Mouse (Mus musculus): ENCODE measurements around the gene Smim1.

Smim1 gene

DNA sequence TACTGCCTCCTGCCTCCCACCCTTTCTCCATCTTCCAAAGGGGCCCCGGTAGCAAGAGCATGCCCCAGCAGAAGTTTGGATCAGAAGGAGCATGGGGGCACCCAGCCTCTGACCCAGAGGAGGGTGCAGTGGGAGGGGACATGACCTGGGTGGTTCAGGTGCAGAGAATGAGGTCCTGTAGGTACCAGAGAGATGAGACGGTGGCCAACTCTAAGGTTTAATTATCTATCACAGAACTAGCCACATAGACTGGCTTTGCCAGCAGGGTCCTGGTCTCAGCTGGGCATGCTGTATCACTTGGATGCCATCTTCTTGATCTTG is 371 bp upstream of the Smim1 start:
- ChIA-PET POLR2A (interaction anchor here in 2 of 4 experiments (1.0 to 2.5 kb wide), 4 partner anchors 13 to 79 kb away, joined by 3 to 11 read pairs (median 7); partner anchors contain the start of gene Lrrc47 (in 1 of the 2)), CTCF (interaction anchor here (0.5 to 4.0 kb wide), 44 partner anchors 9 to 812 kb away, joined by 3 to 30 read pairs (median 4); partner anchors contain the start of genes Lrrc47 (in 2 of the 4), Arhgef16 (in 1 of the 4) and Tprgl (in 1 of the 4))

DNA sequence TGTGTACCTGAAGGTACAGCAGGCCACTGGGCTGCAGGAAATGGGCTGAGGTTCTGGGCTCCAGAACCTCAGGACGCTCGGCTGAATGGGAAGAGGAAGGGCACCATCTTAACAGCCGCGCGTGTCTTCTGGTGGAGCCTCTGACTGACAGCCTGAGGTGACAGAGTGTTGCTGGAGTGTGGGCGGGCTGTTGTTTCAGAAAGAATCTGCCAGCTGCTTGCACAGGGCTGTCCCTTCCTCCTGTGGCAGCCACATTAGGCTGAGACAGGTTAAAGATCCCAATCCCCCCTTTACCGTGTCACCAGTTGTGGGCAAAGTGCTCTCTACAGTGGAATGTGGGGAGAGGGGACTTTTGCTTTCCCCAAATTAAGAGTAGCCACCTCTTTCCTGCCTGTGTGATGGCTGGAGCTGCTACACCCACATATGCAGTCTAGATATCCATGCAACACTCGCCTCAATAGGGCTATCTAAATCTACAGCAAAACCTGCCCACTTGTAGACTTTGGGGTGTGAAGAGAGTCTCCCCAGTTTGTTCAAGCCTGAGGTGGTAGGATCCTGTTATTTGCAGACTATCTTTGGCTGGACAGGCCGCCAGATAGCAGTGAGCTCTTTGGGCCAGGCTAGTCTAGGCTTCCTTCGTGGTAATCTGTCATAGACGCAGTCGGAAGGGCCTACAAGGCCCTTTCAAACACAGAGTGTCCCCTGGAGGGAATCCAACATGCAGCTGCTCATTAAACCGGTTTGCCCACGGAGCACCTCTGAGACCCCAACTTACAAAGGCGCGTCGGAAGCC is 1.1 kb downstream of the Smim1 start:
- POLR2A ChIA-PET, result interaction anchor here in 3 of 4 experiments (0.5 to 2.5 kb wide), 9 partner anchors 10 to 403 kb away, joined by 3 to 11 read pairs (median 5); partner anchors contain the start of genes Lrrc47 (in 2 of the 3) and A430005L14Rik (in 1 of the 3)
- CTCF ChIA-PET, result interaction anchor here in 3 of 4 experiments (0.5 to 4.0 kb wide), 19 partner anchors 8 to 1605 kb away, joined by 3 to 30 read pairs (median 4); partner anchors contain the start of gene Arhgef16 (in 1 of the 3)

DNA sequence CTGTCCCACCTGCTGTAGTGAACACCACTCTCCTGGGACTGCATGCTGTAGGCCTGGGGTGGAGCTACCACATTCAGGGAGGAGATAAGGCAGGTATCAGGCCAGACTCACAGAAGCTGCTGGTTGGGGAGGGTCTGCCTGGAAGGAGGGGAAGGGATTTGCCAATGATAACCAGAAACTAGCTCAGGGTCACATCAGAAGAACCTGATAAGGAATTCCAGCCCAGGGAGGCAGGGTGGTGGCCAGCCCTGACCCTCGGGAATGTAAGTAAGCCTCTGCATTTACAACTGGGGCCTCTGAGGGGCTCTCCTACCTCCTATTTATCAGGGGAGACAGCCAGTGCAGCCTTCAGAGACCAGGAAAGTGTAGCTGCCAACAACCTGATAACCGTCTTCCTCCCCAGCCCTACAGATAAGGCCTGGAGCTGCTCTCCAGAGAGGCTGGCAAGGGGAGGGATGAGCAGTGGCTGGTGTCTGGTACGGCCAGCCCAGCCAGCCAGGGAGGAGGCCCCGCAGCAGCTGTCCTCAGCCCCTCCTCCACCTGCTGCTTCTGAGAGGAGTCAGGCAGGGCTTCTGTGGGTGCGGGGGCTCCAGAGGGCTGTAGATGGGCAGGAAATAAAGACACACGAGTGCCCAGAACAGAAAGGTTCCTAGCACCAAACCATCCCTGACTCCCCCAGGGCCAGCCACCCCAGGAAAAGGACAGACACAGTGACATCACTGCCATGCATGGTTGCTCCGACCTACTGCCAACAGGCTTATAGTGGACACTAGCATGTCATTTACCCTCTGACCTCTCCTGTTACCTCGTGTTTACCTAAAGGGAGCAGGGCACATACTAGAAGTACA is 2.1 kb downstream of the Smim1 start:
- CTCF ChIA-PET, result interaction anchor here in 1 of 4 experiments (2.4 kb wide), 1 partner anchor 277 kb away, joined by 8 read pairs; the partner anchor contains the start of gene Arhgef16
- POLR2A ChIA-PET, result interaction anchor here in 3 of 4 experiments (0.8 to 2.3 kb wide), 6 partner anchors 9 to 67 kb away, joined by 3 to 11 read pairs (median 5); partner anchors contain the start of genes A430005L14Rik (in 2 of the 3) and Lrrc47 (in 1 of the 3)

DNA sequence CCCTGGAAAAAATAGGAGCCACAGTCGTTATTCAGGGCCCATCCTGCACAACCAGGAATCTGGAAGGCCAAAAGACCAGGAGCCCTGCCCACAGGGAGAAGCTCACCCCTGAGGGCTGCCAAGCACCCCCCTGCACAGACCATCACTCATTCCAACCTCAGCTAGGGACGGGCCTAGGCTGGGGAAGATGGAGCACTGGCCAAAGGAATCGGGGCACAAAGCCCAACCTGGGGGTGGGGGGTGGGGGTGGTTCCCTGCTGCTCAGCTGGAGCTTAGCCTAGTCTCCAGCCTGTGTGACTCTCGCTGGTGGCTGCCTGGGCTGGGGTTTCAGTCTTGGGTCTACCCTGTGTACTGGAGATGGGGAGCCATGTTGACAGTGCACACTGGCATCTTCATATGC is 3.2 kb downstream of the Smim1 start:
- CTCF ChIA-PET, result interaction anchor here in 2 of 4 experiments (0.5 to 1.0 kb wide), 4 partner anchors 14 to 388 kb away, joined by 3 to 7 read pairs (median 4); no protein-coding TSS in a partner anchor
- POLR2A ChIA-PET, result interaction anchor here in 3 of 4 experiments (0.7 to 2.3 kb wide), 4 partner anchors 11 to 189 kb away, joined by 3 to 10 read pairs (median 3); partner anchors contain the start of gene Lrrc47 (in 1 of the 3)

DNA sequence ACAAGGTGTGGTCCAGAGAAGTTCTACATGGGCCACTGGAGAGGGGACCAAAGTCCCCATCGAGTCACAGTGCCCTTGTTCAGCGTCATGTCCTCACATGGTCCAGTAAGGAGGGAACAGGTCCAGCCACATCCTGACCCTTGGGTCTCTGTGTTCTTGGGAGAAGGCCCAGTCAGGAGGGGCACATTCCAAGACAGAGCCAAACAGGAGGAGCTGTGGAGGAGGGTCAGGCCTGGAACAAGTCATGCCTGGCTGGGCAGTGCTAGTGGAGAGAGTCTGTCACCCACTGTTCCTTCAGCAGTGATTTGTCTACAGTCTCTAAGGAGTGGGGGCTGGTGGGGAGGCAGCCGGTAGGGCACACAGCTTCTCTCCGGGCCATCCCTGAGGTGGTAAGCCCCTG is 3.6 kb downstream of the Smim1 start:
- CTCF ChIA-PET, result interaction anchor here in 3 of 4 experiments (0.5 to 1.0 kb wide), 4 partner anchors 15 to 387 kb away, joined by 3 to 7 read pairs (median 4); no protein-coding TSS in a partner anchor
- POLR2A ChIA-PET, result interaction anchor here in 3 of 4 experiments (0.7 to 3.0 kb wide), 6 partner anchors 10 to 189 kb away, joined by 3 to 12 read pairs (median 4); partner anchors contain the start of gene Lrrc47 (in 2 of the 3)

DNA sequence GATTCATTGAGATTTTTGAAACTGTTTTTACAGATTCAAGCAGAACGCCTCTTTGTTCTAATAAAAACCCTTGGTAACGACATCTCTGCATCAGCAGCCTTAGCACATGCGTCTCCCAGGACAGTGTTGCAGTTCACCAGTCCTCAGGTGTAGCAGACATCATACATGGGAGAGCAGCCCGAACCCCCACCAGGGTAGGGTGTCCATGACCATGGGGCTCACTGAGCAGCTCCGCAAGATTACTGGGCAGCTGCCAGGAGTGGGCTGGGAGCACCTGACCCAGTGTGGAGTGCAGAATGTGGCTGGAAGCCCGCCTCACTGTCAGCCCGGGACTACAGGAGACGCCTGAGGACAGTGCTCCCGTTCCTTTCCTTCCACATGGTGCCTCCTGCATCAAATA is 4.6 kb downstream of the Smim1 start:
- CTCF ChIA-PET, result interaction anchor here in 3 of 4 experiments (0.6 to 1.6 kb wide), 5 partner anchors 9 to 1376 kb away, joined by 3 to 8 read pairs (median 4); partner anchors contain the start of genes Lrrc47 (in 1 of the 3) and Tprgl (in 1 of the 3)
- POLR2A ChIA-PET, result interaction anchor here in 3 of 4 experiments (0.6 to 3.0 kb wide), 6 partner anchors 10 to 537 kb away, joined by 3 to 12 read pairs (median 4); partner anchors contain the start of gene Lrrc47 (in 2 of the 3)

DNA sequence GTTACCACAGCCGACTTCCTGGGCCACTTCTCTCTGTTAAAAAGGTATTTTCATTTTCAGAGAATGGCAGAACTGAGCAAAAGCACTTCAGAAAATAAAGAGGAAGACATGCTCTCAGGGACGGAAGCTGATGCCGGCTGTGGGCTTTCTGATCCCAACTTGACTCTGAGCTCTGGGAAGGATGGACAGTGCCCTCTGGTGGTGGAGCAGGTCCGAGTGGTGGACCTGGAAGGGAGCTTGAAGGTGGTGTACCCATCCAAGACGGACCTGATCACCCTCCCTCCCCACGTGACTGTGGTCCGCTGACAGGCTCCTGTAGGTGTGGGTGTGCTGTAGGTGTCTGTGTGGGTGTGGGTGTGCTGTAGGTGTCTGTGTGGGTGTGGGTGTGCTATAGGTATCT is 6.5 kb downstream of the Smim1 start:
- ChIA-PET POLR2A (interaction anchor here (0.7 to 3.0 kb wide), 6 partner anchors 8 to 1360 kb away, joined by 3 to 12 read pairs (median 3); partner anchors contain the start of gene Lrrc47 (in 2 of the 4)), CTCF (interaction anchor here (0.5 to 1.4 kb wide), 31 partner anchors 8 to 1319 kb away, joined by 3 to 8 read pairs (median 3); partner anchors contain the start of gene Lrrc47 (in 1 of the 4))

DNA sequence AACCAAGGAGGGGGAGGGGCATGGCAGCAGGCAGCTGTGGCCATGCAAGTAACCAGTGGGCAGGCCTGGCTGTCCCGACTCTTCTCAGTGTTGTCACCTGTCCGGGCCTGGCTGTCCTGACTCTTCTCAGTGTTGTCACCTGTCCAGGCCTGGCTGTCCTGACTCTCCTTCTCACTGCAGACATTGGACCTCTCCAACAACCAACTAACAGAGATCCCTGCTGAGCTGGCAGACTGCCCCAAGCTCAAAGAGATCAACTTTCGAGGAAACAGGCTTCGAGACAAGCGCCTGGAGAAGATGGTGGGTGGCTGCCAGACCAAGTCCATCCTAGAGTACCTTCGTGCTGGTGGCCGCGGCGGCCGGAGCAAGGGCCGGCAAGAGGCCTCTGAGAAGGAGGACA is 10.6 kb downstream of the Smim1 start:
- POLR2A ChIA-PET, result interaction anchor here in 3 of 4 experiments (0.6 to 1.7 kb wide), 7 partner anchors 9 to 355 kb away, joined by 3 to 7 read pairs (median 4); partner anchors contain the start of genes Smim1 (in 1 of the 3) and Tprgl (in 1 of the 3)
- CTCF ChIA-PET, result no interaction called here

DNA sequence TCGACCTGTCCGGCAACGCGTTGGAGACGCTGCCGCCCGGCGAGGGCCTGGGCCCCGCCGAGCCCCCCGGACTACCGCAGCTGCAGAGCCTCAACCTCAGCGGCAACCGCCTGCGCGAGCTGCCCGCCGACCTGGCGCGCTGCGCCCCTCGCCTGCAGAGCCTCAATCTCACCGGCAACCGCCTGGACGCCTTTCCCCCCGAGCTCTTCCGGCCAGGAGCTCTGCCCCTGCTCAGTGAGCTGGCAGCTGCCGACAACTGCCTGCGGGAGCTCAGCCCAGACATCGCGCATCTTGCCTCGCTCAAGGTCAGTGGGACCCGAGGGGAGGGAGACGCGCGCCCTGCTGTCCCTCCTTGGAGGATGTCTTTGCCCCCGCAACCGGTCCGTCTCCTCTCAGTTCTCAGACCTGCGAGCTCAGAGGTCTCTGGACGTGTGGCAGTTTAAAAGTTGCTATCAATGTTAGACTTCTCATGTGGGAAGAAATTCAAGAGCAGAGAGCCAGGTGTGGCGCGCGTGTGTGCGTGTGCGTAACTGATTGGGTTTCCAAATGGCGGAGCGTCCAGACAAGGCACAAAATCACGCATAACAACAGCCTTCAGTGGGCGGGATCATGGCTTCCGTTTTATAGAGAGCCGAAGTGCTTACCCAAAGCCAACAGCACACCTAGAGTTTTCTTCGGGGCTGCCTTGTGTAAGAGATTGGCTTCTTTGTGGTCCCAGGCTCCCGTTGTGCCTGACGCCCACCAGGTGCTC is 13.7 kb downstream of the Smim1 start:
- ChIA-PET POLR2A (interaction anchor here in 3 of 4 experiments (0.6 to 3.5 kb wide), 19 partner anchors 8 to 289 kb away, joined by 3 to 14 read pairs (median 4); partner anchors contain the start of genes A430005L14Rik (in 2 of the 3), Cep104 (in 2 of the 3), Dffb (in 2 of the 3) and Smim1 (in 2 of the 3)), CTCF (interaction anchor here in 3 of 4 experiments (0.7 to 1.9 kb wide), 8 partner anchors 7 to 776 kb away, joined by 3 to 8 read pairs (median 4); partner anchors contain the start of gene Smim1 (in 1 of the 3))

DNA sequence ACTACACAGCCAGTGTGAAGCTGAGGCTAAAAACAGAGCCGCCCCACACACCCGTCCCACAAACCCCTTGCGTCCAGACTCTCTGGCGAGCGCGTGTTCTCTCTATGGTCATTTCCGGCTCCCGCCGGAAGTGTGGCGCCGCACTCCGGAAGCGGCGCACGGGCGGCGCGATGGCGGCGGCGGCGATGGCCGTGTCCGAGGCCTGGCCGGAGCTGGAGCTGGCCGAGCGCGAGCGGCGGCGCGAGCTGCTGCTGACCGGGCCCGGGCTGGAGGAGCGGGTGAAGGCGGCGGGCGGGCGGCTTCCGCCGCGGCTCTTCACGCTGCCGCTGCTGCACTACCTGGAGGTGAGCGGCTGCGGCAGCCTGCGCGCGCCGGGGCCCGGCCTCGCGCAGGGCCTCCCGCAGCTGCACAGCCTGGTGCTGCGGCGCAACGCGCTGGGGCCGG is 14.4 kb downstream of the Smim1 start, which contains the start of gene Lrrc47:
Gene Lrrc47 (plus strand): TSS at position 86 of the 444 bp plus-strand sequence.
- ChIA-PET POLR2A (interaction anchor here (0.6 to 3.5 kb wide), 27 partner anchors 8 to 413 kb away, joined by 3 to 14 read pairs (median 4); partner anchors contain the start of genes Cep104 (in 3 of the 4), Dffb (in 3 of the 4), A430005L14Rik (in 2 of the 4) and Smim1 (in 2 of the 4)), CTCF (interaction anchor here in 3 of 4 experiments (0.8 to 1.9 kb wide), 10 partner anchors 8 to 317 kb away, joined by 3 to 8 read pairs (median 4); partner anchors contain the start of gene Smim1 (in 2 of the 3))

DNA sequence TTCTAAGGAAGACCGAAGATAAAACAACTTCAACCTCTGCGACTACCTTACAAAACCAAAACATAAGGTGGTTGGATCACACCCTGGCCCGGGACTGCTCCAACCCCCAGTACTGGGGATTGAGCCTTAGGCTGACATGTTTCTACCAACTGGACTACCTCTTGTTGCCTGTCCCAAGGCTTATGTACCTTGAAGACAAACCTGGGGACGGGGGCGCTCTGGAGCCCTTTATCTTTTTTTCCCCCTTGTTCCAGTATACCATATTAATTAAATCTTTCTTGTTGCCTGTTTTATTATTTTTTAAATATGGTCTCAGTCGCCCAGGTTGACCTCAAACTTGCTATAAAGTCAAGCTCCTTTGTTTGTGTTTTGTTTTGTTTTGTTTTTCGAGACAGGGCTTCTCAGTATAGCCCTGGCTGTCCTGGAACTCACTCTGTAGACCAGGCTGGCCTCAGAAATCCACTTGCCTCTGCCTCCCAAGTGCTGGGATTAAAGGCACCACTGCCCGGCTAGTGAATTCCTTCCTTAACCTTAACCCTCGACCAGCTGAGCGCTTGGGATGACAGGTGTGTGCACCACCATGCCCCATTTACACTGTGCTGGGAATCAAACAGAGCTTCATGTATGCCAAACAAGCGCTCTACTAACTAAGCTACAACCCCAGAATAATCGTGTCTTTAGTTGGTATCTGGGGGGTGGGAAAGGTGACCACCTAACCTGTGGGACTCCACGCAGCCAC is 15.0 kb downstream of the Smim1 start:
- ChIA-PET POLR2A (interaction anchor here (0.6 to 3.5 kb wide), 26 partner anchors 9 to 412 kb away, joined by 3 to 14 read pairs (median 4); partner anchors contain the start of genes Cep104 (in 3 of the 4), Dffb (in 3 of the 4), A430005L14Rik (in 2 of the 4) and Smim1 (in 2 of the 4)), CTCF (interaction anchor here in 3 of 4 experiments (0.8 to 1.9 kb wide), 11 partner anchors 8 to 318 kb away, joined by 3 to 8 read pairs (median 4); partner anchors contain the start of gene Smim1 (in 2 of the 3))

DNA sequence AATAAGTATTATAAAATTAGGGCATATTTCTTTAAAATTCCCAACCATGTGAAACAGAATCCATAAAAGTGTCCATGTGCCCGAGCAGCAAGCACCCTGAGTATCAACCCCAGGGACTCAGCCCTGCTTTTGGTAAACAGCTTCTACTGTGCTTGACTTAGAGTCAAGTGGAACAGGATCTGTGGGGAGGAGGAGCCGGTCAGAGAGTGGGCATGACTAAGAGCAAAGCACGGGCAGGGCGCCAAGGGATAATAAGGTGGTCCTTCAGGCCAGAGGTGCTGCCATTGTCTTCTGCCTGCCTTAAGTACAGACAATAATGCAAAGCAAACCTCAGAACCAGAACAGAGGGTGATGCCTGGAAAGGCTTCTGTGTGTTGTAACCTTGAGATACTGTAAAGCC is 18.3 kb downstream of the Smim1 start:
- POLR2A ChIA-PET, result no interaction called here
- CTCF ChIA-PET, result no interaction called here

DNA sequence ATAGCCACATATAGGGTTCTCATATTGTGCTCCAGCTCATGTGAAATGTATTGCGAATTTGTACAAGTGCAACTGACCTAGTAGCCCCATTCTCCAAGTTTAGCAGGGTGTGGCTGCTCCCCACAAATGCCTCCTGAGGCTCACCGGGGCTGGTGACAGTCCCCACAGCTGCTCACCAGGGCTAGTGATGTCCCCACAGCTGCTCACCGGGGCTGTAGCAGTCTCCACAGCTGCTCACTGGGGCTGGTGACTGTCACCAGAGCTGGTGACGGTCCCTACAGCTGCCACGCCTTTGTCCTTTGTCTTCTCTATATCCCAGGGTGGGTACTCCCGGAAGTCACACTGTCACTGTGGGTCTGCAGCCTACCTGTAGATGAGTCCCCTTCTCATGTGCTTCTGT is 19.8 kb downstream of the Smim1 start:
- POLR2A ChIA-PET, result interaction anchor here in 1 of 4 experiments (0.9 kb wide), 1 partner anchor 14 kb away, joined by 3 read pairs; no protein-coding TSS in a partner anchor

DNA sequence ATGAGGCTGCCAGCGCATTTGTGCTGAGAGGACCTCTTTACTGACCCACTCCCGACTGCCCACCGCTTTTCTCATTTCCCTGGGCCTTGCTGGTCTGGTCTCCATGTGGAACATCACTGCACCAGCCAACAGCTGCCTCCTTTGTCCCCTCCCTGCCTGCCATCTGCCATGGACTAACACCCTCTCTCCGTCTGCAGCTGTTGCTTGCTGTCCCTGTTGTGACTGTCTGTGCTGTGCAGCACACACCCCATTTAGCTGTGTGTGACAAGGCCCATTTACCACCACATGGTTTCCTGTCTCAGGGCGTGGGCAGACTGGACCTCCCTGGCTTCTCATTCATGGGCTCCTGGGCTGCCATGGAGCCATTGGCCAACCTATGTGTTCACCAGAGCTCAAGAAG is 20.5 kb downstream of the Smim1 start:
- POLR2A ChIA-PET, result no interaction called here
- CTCF ChIA-PET, result interaction anchor here in 2 of 4 experiments (0.6 to 1.2 kb wide), 2 partner anchors 14 to 176 kb away, joined by 3 read pairs; no protein-coding TSS in a partner anchor

More for the DNA sequence above, 19.8 kb downstream of the Smim1 start:
- CTCF ChIA-PET, result interaction anchor here in 3 of 4 experiments (0.6 to 1.2 kb wide), 3 partner anchors 13 to 177 kb away, joined by 3 read pairs; no protein-coding TSS in a partner anchor

DNA sequence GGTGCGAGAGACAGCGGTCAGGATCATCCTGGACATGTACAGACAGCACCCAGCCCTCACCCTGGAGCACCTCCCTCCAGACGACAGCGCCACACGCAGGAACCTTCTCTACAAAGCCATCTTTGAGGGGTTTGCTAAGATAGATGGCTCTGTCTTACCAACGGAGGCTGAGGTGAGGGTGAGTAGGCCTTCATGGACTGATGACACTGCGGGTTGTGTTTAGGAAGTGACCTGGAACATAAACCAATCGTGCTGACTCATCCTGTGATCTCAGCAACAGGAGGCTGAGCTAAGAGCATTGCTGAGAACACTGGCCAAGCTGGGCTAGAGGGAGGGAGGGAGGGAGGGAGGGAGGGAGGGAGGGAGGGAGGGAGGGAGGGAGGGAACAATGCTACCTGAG is 32.5 kb downstream of the Smim1 start:
- ChIA-PET POLR2A (interaction anchor here in 3 of 4 experiments (0.6 to 1.9 kb wide), 12 partner anchors 10 to 88 kb away, joined by 3 to 10 read pairs (median 3); partner anchors contain the start of genes Lrrc47 (in 2 of the 3), A430005L14Rik (in 1 of the 3), Cep104 (in 1 of the 3) and Dffb (in 1 of the 3)), CTCF (interaction anchor here (0.6 to 0.8 kb wide), 5 partner anchors 26 to 612 kb away, joined by 3 to 5 read pairs (median 4); no protein-coding TSS in a partner anchor)

All from embryonic stem cell, embryonic (primary cell).